Mouse (Mus musculus) thymus, adult 2 months (tissue): ENCODE measurements around the gene Grrp1.

ENCODE experiments used
- CTCF ChIP-seq: fragments of 200-500 bp; IDR thresholded peaks from 2 replicates; pipeline ENCODE4 v1.5.1; 2012; ENCODE audit warnings: mild to moderate bottlenecking, control low read depth, low read length, moderate library complexity, borderline replicate concordance; ENCODE audit not compliant: control insufficient read depth, poor library complexity, insufficient read depth; ENCODE audit errors: extremely low read depth
- POLR2A ChIP-seq: fragments of 200-500 bp; IDR thresholded peaks from 2 replicates; pipeline ENCODE4 v1.6.1; 2012; ENCODE audit warnings: mild to moderate bottlenecking, low read length, control low read depth, moderate library complexity; ENCODE audit not compliant: control insufficient read depth, poor library complexity, insufficient read depth; ENCODE audit errors: extremely low read depth

DNA sequence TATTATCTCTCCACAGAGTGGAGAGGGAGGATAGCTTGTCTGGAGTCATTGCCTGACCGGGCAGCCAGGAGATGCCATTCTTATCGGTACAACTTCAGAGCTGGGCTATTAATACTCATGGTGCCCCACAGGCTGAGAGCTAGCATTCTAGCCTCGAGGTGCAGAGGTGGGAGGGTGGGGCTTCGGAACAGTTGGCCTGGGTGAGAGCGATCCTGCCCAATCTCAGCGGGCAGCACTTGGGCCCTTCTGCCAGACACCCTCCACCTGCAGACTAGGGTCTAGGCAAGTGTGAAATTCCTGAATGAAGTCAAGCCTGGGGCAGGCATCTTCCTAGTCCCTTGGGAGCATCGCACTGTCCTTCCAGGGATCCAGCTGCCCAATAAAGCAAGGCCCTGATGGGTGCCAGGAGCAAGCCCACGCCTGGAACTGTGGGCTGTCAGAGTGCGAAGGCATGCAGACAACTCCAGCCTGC, 39.8 kb upstream of the Grrp1 start:
- no peak for TF ChIP-seq POLR2A
- no peak for TF ChIP-seq CTCF
